Mouse (Mus musculus): ENCODE data around the gene Ckap2l. TPM values are rescaled to one million over a fixed set of nuclear protein-coding genes. Genes with fewer than 3 reads are reported as not detected.
A peak's percentile ranks its signal among the peaks of the same experiment; 100 is the strongest.

Gene Ckap2l
- 0.26 and 0.34 TPM in 2 replicates for polyA plus RNA-seq (2012; rRNA removed)

DNA sequence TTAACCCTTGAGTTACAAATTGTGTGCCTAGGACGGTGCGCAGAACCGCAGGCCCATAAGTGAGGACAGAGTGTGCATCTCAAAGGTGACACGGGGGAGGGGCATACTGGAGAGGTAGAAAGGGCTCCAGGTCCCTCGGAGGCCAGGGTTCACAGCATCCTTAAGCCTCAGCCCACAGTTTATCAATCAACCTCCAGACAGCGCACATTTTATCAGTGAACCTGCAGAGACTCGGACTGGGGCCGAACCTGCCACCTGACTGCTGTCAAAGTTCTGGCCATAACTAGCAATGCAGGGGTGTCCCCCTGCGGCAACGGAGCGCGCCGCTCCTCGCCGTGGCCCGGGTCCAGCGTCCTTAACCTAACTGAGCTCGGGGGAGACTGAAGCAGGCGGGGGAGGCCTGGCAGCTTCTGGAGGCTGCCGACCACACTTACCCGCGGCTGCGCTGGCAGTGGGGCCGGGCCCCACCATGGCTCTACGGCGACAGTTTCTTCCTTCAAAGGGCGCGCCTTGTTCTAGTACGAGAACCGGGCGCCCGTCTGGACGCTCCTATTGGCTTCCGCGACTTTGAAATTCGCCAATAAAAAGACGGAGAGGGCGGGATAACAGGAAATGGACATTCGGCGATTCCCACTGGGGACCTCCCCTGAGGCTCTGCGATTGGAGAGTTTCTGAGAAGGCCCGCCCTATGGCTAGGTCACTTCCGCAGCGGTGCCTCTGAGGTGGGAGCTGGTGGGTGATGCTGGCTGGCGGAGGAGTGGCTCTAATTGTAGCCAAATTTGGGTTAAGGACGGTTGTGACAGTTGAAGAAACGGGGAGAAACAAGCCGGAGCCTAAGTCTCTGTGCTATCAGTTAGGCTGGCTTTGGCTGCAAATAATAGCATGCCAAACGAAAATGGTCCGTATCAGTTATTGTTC, at the start of gene Ckap2l:
Gene Ckap2l, minus strand, starts transcription at position 542 of the 918 bp plus-strand sequence.
- peak; percentile 97 to 99 for DNase-seq (ENCODE audit: extremely low spot score in 1 of 2, low spot score in 1 of 2)

DNA sequence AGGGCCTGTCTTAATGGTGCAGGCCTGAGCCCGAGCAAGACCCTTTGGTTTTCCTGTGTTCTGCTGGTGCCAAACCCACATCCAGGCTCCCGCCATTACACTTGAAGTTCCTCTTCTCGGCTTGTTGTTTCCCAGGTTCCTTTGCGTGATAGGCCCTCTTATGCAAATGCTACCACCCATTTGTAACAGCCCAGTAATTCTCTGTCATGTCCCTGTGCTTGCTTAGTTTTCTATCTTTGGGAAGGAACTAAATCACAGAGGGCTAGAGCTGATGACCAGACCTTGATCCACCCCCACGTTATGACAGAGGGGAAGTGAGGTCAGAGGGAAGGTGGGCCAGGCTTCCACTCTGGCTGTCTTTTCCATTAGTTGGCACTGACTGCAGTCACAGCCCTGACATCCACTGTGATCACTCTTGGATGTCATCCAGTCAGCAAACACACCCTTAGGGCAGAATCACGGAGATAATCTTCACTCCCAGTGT, 41.2 kb upstream of the Ckap2l start:
- DNase-seq (ENCODE audit: extremely low spot score in 1 of 2, low spot score in 1 of 2), result no peak

GRCm38 (mm10) chr2:129333471-129333870, 36.5 kb upstream of the Ckap2l start:
- DNase-seq (ENCODE audit: extremely low spot score in 1 of 2, low spot score in 1 of 2), result no peak

DNA sequence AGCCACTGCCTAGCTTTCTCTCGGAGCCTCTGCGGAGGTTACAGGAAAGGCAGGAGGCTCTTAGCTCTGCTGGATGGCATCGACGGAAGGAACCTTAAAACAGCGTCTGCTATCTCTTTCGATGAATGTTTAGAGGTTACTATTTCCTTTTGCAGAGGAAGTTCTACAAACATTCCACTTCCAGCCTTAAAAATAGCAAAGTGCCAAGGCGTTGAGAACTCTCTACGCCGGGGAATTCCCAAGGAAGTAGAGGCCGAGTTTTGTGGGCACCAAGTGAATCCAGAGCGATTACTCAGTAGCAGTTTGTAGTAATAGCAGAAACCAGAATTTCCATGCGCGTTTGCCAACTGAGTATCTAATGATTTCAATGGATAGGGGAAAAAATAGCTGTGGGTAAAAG, 33.5 kb upstream of the Ckap2l start:
- no peak for DNase-seq (ENCODE audit: extremely low spot score in 1 of 2, low spot score in 1 of 2)

- no peak for DNase-seq (ENCODE audit: extremely low spot score in 1 of 2, low spot score in 1 of 2)
Measured at GRCm38 (mm10) chr2:129330024-129330423, 33.0 kb upstream of the Ckap2l start.

DNA sequence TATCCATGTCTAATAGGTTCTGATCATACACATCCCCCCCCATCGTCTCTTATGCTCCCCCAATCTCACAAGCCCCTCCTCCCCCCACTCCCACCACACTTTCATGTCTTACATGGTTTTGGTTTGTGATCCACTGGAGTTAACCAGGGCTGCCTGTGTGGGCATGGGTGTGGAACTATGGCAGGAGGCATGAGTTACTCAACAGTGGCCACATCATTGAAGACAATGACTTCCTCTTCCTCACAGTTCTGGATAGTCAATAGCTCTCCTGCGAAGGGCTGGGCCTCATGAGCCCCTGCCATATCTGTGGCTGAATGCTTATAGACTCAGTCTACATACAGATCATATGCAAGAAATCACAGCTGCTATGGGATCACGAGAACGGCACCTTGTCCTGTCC, 31.2 kb upstream of the Ckap2l start:
- DNase-seq (ENCODE audit: extremely low spot score in 1 of 2, low spot score in 1 of 2), result no peak

DNA sequence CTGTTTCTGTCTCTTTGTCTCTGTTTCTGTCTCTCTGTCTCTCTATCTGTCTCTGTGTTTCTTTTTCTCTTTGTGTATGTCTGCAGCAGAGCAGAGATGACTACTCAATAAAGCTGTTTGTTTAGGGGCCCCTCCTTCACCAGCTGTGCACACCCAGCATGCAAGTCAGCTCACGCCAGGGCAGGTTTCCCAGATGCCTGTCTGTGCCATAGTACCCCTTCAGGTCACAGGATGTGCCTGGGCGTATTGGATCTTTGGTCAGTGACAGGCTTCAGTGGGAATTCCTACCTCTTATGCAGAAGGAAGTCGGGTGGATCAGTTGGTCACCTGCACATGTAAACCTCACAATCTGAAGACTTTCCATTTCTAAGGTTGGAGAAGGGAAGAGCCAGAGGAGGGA, 27.2 kb upstream of the Ckap2l start:
- no peak for DNase-seq (ENCODE audit: extremely low spot score in 1 of 2, low spot score in 1 of 2)

GRCm38 (mm10) chr2:129322117-129322635, 25.2 kb upstream of the Ckap2l start:
- peak; percentile 21 to 66 for DNase-seq (ENCODE audit: extremely low spot score in 1 of 2, low spot score in 1 of 2)

DNA sequence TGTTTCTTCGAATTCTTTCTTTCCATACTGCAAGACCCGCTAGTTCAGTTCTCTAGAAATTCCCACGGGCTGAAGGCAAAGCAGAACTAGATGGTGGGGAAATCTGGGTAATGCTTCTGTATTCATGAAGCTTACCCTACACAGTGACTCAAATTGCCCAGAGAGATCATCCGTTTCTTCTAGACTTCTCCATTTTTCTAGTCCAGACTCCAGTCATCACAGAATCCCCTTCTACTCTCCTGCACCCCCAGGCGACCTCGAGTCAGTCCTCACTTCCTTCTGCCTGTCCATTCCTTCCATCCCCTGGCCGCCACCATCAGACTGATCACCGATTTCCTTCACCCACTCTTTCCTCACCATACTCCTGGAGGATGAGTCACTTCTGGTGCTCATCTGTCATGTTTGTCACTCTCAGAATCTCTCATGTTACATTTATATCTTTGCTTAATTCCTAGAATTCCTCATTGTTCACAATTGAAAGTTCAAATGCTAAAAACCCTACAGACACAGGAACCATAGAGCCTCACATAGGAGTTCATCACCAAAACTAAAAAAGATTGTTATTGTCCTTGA, 23.1 kb upstream of the Ckap2l start:
- peak in 1 of 2 experiments; percentile 42 for DNase-seq (ENCODE audit: extremely low spot score in 1 of 2, low spot score in 1 of 2)

DNA sequence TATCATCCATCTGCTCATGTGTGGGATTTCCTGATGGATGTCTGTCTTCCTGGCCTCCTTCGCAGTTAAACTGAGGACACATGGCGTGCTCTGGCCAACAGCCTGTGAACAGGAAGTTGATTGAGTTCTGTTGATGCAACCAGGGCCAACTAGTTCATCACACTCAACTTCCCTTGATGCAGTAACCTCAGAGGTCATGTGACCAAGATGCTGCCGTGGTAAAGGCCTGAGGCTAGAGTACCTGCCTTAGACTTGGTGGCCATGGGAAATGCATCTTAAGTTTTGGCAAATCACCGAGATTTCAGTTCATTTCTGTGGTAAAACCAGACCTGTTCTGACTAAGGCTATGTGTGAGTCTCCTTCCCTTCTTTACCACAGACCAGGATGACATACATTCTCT, 18.8 kb upstream of the Ckap2l start:
- DNase-seq (ENCODE audit: extremely low spot score in 1 of 2, low spot score in 1 of 2), result no peak

- no peak for DNase-seq (ENCODE audit: extremely low spot score in 1 of 2, low spot score in 1 of 2)
Measured at GRCm38 (mm10) chr2:129314880-129315279, 17.9 kb upstream of the Ckap2l start.

DNA sequence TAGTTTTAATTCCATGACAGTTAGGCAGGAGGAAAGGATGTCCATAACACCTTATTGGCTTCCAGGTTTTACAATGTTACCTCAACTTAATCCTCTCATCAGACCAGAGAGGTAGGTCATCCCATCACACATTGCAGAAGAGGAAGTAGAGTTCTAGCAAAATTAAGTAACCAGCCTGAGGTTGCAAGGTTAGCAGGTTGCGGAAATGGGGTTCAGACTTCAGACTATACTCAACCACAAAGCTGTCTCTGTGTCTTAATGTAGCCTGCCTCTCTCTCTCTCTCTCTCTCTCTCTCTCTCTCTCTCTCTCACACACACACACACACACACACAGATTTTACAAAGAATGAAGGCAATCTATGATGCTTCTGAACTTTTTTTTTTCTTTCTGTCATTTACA, 16.9 kb upstream of the Ckap2l start:
- no peak for DNase-seq (ENCODE audit: extremely low spot score in 1 of 2, low spot score in 1 of 2)

DNA sequence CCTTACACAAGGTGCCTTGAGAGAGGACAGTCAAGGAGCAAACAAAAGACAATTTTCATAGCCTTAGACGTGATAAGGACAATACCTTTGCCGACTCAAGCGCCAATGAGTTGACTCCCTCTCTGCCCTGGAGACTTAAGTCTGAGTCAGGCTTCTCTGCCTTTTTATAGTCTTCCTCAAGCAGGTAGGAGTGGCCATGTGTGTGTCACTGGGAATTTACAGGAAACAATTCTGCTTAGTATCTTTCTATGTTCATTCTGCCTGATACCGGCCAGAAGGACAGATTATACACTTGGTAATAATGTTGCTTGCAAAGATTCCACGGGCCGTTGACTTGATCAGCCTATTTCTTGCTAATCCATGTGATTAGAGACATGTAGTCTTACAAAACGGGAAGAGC, 12.8 kb upstream of the Ckap2l start, which contains the start of gene Il1a:
Gene Il1a, minus strand, starts transcription at position 137 of the 400 bp plus-strand sequence.
- no peak for DNase-seq (ENCODE audit: extremely low spot score in 1 of 2, low spot score in 1 of 2)

GRCm38 (mm10) chr2:129306020-129306419, 9.0 kb upstream of the Ckap2l start:
- DNase-seq (ENCODE audit: extremely low spot score in 1 of 2, low spot score in 1 of 2), result no peak

DNA sequence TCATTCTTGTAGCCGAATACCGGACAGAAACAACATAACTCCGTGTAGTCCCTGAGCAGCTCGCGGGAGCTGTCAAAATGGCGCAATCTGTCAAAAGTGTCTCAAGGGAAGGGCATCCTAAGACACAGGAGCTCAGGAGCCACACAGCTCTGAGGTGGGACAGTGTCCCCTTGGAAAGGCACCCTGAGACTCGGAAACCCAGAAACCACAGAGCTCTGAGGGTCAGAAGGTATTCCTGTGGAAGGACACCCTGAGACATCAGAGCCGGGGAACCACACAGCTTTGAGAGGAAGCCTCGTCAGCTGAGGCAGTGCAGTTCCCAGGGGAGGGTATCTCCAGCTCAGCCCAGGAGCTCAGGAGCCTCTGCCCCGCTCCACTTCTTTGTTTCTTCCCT, 574 bp upstream of the Ckap2l start:
- peak in 1 of 2 experiments; percentile 34 for DNase-seq (ENCODE audit: extremely low spot score in 1 of 2, low spot score in 1 of 2)

- DNase-seq (ENCODE audit: extremely low spot score in 1 of 2, low spot score in 1 of 2), result no peak
Measured at GRCm38 (mm10) chr2:129296086-129296485, 926 bp downstream of the Ckap2l start.

DNA sequence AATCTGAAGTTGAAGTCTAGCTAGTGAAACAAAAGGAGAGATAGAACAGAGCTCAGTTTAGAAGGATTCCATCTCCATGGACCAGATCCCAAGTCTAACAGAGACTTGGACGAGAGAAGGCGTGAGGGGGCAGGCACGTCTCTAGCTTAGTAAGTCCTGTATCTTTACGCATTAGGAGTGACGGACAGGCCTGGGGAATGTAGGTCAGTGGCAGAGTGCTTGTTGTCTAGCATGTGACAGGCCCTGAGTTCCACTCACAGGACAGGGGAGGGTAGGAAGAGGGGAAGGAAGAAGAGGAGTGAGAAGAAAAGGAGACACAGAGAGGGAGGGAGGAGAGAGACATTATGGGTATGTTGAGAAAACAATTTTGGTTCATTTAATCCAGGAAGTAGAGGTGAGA, 1.9 kb downstream of the Ckap2l start:
- DNase-seq (ENCODE audit: extremely low spot score in 1 of 2, low spot score in 1 of 2), result no peak

DNA sequence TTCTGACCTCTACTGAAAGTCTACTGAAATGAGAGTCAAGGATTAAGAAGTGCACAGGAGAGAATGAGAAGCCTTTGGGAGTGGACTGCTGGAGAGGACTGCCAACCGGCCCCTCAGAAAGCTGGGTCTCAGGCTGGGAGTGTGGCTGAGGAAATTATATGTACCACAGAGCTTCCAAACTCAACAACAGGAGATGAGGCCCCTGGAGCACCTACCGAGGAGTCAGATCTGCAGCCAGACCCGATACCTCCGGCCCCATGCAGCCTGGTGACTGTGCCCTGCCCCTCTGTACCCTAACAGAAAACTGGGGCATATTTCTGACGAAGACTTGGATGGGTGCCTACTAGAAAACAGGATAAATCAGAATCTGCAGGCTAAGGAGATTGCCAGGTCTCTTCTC, 23.2 kb downstream of the Ckap2l start:
- DNase-seq (ENCODE audit: extremely low spot score in 1 of 2, low spot score in 1 of 2), result no peak

DNA sequence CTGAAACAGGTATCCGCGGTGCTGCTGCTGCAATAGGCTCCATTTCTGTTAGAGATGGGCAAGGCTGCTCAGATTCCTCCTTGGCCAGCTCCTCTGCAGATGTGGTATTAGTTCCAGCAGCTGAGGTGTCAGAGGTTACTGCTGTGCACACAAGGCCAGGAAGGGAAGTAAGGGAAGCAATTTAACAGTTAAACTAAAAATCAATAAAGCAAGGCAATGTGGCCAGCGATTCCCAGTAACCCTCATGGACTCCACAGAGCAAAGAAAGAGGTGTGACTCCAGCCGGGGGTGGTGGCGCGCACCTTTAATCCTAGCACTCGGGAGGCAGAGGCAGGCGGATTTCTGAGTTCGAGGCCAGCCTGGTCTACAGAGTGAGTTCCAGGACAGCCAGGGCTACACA, 26.4 kb downstream of the Ckap2l start:
- no peak for DNase-seq (ENCODE audit: extremely low spot score in 1 of 2, low spot score in 1 of 2)

DNA sequence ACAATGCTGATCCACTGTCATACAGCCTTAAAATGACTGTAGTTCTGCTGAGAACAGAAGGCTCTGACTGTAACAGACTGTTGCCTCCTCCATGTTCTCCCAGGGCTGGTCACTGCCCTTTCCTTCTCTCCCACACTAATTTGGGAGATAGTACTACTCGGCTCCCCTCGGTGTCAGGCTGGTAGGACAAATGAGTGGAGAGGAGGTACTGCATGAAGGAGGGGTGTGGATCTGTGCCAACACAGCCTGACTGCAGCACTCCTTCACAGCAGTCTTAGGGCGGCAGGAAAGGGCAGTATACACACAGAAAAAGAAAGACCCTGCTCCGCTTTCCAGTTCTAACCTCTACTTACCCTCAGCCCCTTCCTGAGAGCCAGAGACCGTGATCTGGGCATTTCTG, 27.0 kb downstream of the Ckap2l start:
- DNase-seq (ENCODE audit: extremely low spot score in 1 of 2, low spot score in 1 of 2), result no peak

- DNase-seq (ENCODE audit: extremely low spot score in 1 of 2, low spot score in 1 of 2), result no peak
Measured at GRCm38 (mm10) chr2:129269161-129269643, 27.8 kb downstream of the Ckap2l start.

Data from frontal cortex, adult 2 months (tissue).